Mouse (Mus musculus) myocyte (in vitro differentiated cells): ENCODE data around the gene Il15ra.

Experiments
- CEBPB ChIP-seq: IDR thresholded peaks from 2 replicates; pipeline ENCODE4 v1.6.1; 2011; ENCODE audit warnings: mild to moderate bottlenecking, moderate library complexity; ENCODE audit not compliant: poor library complexity, insufficient read depth, severe bottlenecking
- E2F4 ChIP-seq: IDR thresholded peaks from one replicate; pipeline ENCODE4 v1.6.1; 2011; ENCODE audit warnings: mild to moderate bottlenecking, control low read depth, moderate library complexity; ENCODE audit not compliant: insufficient read depth
- MAX ChIP-seq: IDR thresholded peaks from one replicate; pipeline ENCODE4 v1.6.1; 2011; ENCODE audit warnings: low read depth, mild to moderate bottlenecking, control low read depth
- MYOD1 ChIP-seq, 3 experiments: IDR thresholded peaks; one replicate each; pipeline ENCODE4 v1.6.1; 2011; ENCODE audit warnings: control low read depth in 2 of 3, low read depth in 2 of 3, mild to moderate bottlenecking in 2 of 3, moderate library complexity in 1 of 3; ENCODE audit not compliant: insufficient read length in 2 of 3, control insufficient read depth in 1 of 3
- MYOG ChIP-seq, 3 experiments: IDR thresholded peaks; one replicate each; pipeline ENCODE4 v1.6.1; 2011; ENCODE audit warnings: control low read depth in 2 of 3, low read depth in 2 of 3, mild to moderate bottlenecking in 2 of 3; ENCODE audit not compliant: insufficient read length in 2 of 3, control insufficient read depth in 1 of 3, insufficient read depth in 1 of 3
- POLR2A ChIP-seq: IDR thresholded peaks from one replicate; pipeline ENCODE4 v1.6.1; 2011; ENCODE audit warnings: low read depth, mild to moderate bottlenecking, control low read depth, moderate library complexity; ENCODE audit not compliant: insufficient read length
- POLR2AphosphoS2 ChIP-seq: IDR thresholded peaks from one replicate; pipeline ENCODE4 v1.6.1; 2011; ENCODE audit warnings: low read depth, control low read depth; ENCODE audit not compliant: insufficient read length
- TCF12 ChIP-seq: IDR thresholded peaks from one replicate; pipeline ENCODE4 v1.6.1; 2011; ENCODE audit warnings: mild to moderate bottlenecking, control low read depth; ENCODE audit not compliant: poor library complexity, insufficient read depth, severe bottlenecking
- TCF3 ChIP-seq: IDR thresholded peaks from one replicate; pipeline ENCODE4 v1.6.1; 2011; ENCODE audit warnings: low read depth, control low read depth; ENCODE audit not compliant: insufficient read length
- USF1 ChIP-seq: IDR thresholded peaks from one replicate; pipeline ENCODE4 v1.6.1; 2011; ENCODE audit warnings: low read depth, mild to moderate bottlenecking, control low read depth, moderate library complexity

GRCm38 (mm10) chr2:11706746-11707065, 1.6 kb downstream of the Il15ra start:
- no peak for TF ChIP-seq POLR2A
- TF ChIP-seq MYOD1 (IDR thresholded peaks at IDR 0.05; ENCODE audit: control insufficient read depth in 1 of 3, insufficient read length in 2 of 3, low read depth in 2 of 3) = no peak
- TF ChIP-seq E2F4 = no peak
- no peak for TF ChIP-seq MAX
- TF ChIP-seq POLR2AphosphoS2 = no peak
- TF ChIP-seq TCF12 = no peak
- no peak for TF ChIP-seq MYOG (IDR thresholded peaks at IDR 0.05; ENCODE audit: control insufficient read depth in 1 of 3, insufficient read depth in 1 of 3, insufficient read length in 2 of 3, low read depth in 2 of 3)
- no peak for TF ChIP-seq USF1
- TF ChIP-seq CEBPB = no peak
- TF ChIP-seq TCF3 = no peak
